Mouse (Mus musculus) spleen, adult 2 months (tissue): Measurements from ENCODE around the gene Lrba.

Source experiments
- CTCF ChIP-seq: fragments of 200-500 bp; IDR thresholded peaks from 2 replicates; pipeline ENCODE4 v1.5.1; 2011; ENCODE audit warnings: mild to moderate bottlenecking, inconsistent platforms; ENCODE audit not compliant: insufficient read depth, insufficient read length, insufficient replicate concordance; ENCODE audit errors: extremely low read depth
- POLR2A ChIP-seq: fragments of 200-500 bp; IDR thresholded peaks from 2 replicates; pipeline ENCODE4 v1.6.1; 2011; ENCODE audit warnings: low read depth, low read length, inconsistent platforms

DNA sequence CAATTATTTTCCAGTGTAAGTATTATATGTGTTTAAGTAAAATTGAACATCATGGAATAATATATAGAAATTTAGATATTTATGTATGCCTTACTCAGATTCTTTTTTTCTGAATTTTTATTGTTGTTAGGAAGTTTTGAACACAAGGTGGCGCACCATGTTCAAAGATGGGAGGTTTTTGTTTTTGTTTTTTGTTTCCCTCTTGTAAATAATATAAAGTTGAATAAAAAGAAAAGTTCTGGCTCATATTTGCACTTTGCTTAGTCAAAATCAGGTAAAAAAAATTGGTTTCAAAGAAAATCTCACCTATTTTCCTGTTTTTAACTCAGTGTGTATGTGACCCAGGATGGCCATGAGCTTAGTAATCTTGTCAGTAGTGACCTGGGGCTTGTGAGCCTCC is 104.1 kb downstream of the Lrba start:
- no peak for TF ChIP-seq CTCF
- TF ChIP-seq POLR2A: no peak
